Mouse (Mus musculus) G1E (cell line): ENCODE data around the gene Meis3.

Experiments used
- CTCF ChIP-seq: IDR thresholded peaks from 2 replicates; pipeline ENCODE4 v1.5.1; 2012; ENCODE audit warnings: low read depth, low read length, inconsistent platforms, mixed read lengths
- GATA1 ChIP-seq: IDR thresholded peaks from 2 replicates; pipeline ENCODE4 v1.6.1; 2012; ENCODE audit warnings: borderline replicate concordance, low read length, inconsistent platforms, mixed read lengths
- GATA2 ChIP-seq: IDR thresholded peaks from 2 replicates; pipeline ENCODE4 v1.6.1; 2012; ENCODE audit warnings: low read depth, low read length, inconsistent platforms, borderline replicate concordance
- POLR2AphosphoS5 ChIP-seq: IDR thresholded peaks from 2 replicates; pipeline ENCODE4 v1.6.1; 2012; ENCODE audit warnings: low read depth, low read length, inconsistent platforms; ENCODE audit not compliant: insufficient replicate concordance
- TAL1 ChIP-seq: conservative IDR thresholded peaks from 2 replicates; pipeline ENCODE4 v1.6.1; 2012; ENCODE audit warnings: low read depth, low read length, inconsistent platforms, mixed read lengths

DNA sequence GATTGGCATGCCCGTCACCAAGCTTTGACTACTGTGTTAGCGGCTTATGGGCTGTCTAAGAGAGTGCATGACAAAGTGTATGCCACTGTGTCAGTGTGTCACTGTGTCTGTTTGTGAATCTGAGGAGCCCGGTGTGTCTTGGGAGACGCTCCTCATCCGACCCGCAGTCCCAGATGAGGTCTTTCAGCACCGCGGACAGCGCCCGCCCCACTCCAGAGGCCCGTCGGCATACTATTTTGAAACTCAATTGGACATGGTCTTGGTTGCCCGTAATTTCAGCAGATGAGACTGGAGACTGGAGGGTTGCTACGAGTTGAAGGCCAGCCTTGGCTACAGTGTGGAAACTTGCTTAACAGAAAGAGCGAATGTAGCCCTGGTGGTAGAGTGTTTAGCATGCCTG lies 27.2 kb upstream of the Meis3 start:
- no peak for TF ChIP-seq TAL1
- no peak for TF ChIP-seq GATA1
- TF ChIP-seq CTCF, result no peak
- TF ChIP-seq GATA2, result no peak
- no peak for TF ChIP-seq POLR2AphosphoS5
